Mouse (Mus musculus): ENCODE data around the gene Carns1. TPM values are rescaled to one million over a fixed set of nuclear protein-coding genes. Genes with fewer than 3 reads are reported as not detected.

The Carns1 gene
- total RNA-seq, 2 experiments from 2014 or later: 6.6 to 8.9 TPM

DNA sequence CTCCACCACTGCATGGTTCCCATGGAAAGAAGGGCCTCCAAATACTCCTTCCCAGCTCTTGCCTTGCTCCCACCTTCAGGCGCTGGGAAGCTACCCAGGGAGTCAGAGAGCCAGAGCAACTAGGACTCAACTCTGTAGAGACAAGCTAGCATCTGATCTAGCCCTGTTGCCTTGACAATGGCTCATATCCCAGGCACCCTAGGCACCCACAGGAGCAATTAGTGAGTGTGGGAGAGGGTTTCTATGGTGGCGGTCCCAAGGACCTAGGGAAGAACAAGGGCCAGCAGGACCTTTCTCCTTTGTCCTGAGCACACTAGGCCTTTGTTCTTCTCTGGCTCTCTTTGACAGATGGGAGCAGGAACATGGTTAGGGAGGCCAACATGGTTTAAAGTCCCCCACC lies 8.4 kb upstream of the Carns1 start:
- TF ChIP-seq CTCF (conservative IDR thresholded peaks at IDR 0.05): no peak
- no peak overlapping the region for H3K4me3 ChIP-seq
- H3K27ac ChIP-seq: peak overlapping the region; percentile 86
- no peak for DNase-seq (ENCODE audit: low spot score in 2 of 2)

DNA sequence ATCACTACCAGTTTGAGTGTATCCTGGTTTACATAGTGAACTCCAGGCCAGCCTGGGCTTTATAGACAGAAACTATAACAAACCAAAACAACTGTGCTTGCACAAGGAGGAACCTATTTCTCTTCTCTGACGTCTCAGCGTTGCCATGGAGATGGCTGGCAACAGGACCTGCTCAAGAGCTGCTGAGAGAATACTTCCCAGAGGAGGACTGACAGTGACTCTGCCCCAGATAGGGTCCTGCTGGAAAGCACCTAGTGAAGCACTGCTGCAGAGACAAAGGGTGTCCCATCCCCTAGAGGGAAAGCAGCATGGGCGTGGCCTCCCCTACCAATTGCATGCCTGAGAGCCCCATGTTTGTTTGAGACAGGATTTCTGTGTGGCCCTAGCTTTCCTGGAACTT lies 6.6 kb upstream of the Carns1 start:
- DNase-seq (ENCODE audit: low spot score in 2 of 2): peak; percentile 68 to 77
- H3K27ac ChIP-seq: peak overlapping the region; percentile 86
- no peak for TF ChIP-seq CTCF (conservative IDR thresholded peaks at IDR 0.05)

DNA sequence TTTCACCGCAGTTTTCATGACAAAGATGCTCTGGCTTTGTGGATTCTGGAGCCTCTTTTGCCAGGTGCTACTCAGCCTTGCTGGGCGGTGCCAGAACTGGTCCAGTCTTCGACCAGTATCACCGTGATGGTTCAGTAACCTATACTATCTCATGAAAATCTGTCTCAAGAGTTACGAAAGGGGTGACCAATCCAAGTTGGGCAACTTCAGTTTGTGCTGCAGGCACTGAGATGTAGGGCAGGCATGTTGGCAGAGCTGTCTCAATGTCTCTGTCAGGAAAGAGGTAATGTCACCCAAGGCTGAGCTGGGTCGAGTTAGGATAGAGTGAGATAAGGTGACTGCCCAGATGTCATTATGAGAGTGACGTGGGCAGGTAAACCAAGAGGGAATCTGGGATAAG lies 5.1 kb upstream of the Carns1 start:
- no peak for TF ChIP-seq CTCF (conservative IDR thresholded peaks at IDR 0.05)
- Histone ChIP-seq H3K4me3 (no peak overlapping the region), H3K27ac (no peak overlapping the region)
- no peak for DNase-seq (ENCODE audit: low spot score in 2 of 2)

More for the DNA sequence above, 6.6 kb upstream of the Carns1 start:
- no peak overlapping the region for H3K4me3 ChIP-seq

DNA sequence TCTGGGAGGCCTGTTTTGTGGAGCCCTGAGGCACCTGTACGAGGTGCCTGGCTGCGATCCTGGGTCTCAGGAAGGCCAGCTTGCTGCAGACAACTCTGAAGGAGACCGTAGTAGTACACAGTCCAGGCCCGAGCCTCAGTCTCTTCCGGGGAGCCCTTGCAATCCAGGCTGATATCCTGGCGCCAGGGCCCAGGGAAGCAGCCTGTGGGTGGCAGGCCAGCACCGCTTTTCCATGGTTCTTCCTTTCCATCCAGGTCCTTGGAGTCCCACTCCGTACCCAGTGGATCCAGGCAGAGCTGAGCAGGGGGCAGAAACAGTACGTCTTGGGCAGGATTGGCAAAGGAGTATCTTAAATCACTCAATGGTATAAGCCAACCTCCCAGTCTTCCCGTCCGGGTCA lies 2.4 kb downstream of the Carns1 start:
- H3K27ac ChIP-seq: no peak overlapping the region
- DNase-seq (ENCODE audit: low spot score in 2 of 2): no peak
- TF ChIP-seq CTCF (conservative IDR thresholded peaks at IDR 0.05): peak; percentile 30
- no peak overlapping the region for H3K4me3 ChIP-seq

DNA sequence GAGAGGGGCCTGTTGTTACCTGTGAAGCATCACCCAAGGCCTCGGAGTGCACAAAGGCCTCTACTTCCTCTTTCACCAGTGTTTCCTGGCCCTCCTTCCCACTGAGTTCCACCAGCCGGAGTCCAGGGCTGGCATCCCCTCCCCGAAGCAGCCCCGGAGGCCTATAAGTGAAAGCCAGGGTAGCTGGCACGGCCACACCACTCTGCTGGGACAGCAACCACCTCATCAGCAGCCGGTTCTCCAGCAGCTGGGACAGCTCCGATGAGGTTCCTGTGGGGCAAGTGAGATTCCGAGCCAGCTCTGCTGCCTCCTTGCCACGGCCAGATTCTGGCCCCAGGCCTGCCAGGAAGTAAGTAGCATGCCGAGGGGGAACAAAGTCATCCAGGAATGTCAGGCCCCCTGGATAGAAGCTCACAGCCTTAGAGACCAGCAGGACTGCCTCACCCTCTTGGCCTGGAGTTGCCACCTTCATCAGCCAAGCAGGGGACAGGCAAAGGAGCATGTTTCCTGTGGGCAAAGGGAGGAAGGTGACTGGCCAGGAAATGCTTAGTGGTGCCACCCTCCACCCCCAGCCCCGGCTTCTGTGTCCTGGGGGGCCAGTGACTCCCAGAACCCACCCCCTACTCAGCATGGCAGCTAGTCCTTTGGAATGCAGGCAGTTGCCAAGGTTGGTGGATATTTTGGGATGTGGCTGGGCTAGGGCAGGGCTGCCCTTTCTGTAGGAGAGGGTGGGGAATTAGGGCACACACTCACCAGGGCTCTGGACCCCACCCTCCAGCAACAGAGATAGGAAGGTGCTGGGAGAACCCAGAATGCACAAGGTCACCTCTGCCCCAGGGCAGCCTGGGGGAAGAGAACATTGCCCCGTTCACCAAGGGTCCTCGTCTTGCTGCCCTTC lies 3.6 kb downstream of the Carns1 start:
- H3K27ac ChIP-seq: peak overlapping the region; percentile 43; the same call in 1 of the 2 replicates
- TF ChIP-seq CTCF (conservative IDR thresholded peaks at IDR 0.05): no peak
- DNase-seq (ENCODE audit: low spot score in 2 of 2): no peak
- no peak overlapping the region for H3K4me3 ChIP-seq

DNA sequence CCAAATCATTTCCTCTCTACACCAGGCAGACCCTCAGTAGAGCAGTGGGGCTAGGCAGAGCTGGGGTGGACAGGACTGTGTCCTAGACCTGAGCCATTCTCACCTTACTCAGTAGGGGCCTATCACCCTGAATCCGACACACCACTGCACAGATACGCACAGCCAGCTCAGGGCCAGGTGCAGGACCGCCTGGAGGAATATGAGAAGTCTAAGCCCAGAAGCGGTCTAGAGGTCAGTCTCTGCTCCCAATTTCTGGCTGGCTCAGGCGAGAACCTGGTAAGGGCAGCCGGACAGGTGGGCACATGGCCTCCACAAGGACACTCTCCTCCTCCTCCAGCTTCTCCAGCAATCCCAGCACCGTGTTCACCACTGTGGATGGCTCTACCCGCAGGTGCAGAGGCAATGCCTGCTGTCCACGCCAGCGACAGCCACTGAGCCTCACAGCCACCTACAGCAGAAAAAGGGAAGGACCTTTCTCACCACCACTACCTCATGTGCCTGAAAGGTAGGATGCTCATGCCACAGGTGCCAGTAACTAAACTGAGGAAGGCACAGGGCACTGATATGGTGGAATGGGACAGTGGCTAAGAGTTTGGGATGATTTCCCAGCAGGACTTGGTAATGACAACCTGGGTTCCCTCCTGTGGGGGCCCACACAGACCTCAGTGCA lies 4.4 kb downstream of the Carns1 start:
- H3K4me3 ChIP-seq: no peak overlapping the region
- TF ChIP-seq CTCF (conservative IDR thresholded peaks at IDR 0.05): no peak
- no peak for DNase-seq (ENCODE audit: low spot score in 2 of 2)
- H3K27ac ChIP-seq: no peak overlapping the region; the same call in 1 of the 2 replicates

DNA sequence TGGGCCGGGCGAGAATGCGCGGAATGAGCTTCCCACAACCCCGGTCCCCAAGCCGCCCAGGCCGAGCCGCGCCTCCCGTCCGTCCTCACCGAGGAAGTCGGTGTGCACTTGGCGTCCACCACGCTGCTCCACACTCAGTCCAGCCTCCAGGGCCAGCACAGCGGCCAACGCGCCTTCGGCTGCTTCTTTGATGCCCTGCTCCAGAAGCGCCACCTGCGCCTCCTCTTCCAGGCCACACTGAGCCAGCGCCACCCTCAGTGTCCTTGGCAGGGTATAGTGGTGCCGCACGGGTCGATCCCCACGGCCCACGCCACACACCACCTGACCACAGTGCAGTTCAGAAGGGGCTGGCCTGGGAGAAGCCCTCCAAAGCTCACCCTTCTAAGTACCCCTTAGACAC lies 5.5 kb downstream of the Carns1 start:
- Histone ChIP-seq H3K27ac (peak overlapping the region; percentile 98), H3K4me3 (peak overlapping the region; percentile 58)
- no peak; the same call in 1 of the 2 replicates for TF ChIP-seq CTCF (conservative IDR thresholded peaks at IDR 0.05)
- DNase-seq (ENCODE audit: low spot score in 2 of 2): no peak

DNA sequence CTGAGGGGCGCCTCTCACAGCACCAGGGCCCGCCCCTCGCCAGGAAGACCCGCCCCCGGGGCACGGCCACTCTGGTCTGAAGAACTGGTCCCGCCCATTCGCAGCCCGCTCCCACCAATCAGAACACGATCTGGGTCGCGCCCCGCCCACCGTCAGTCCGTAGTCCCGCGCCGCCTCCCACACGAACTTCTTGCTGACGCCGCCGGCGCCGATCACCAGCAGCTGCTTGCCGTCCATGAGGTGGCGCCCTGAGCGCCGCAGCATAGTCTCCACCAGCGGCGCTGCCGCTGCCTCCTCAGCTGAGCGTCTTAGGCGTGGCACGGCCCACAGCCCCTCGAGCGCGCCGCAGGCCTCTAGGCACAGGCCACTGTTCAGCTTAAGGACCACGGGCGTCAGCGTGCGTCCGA lies 5.9 kb downstream of the Carns1 start:
- DNase-seq (ENCODE audit: low spot score in 2 of 2): peak; percentile 99 to 100
- peak; percentile 89 for TF ChIP-seq CTCF (conservative IDR thresholded peaks at IDR 0.05)
- Histone ChIP-seq H3K27ac (peak overlapping the region; percentile 98), H3K4me3 (peak overlapping the region; percentile 58)

DNA sequence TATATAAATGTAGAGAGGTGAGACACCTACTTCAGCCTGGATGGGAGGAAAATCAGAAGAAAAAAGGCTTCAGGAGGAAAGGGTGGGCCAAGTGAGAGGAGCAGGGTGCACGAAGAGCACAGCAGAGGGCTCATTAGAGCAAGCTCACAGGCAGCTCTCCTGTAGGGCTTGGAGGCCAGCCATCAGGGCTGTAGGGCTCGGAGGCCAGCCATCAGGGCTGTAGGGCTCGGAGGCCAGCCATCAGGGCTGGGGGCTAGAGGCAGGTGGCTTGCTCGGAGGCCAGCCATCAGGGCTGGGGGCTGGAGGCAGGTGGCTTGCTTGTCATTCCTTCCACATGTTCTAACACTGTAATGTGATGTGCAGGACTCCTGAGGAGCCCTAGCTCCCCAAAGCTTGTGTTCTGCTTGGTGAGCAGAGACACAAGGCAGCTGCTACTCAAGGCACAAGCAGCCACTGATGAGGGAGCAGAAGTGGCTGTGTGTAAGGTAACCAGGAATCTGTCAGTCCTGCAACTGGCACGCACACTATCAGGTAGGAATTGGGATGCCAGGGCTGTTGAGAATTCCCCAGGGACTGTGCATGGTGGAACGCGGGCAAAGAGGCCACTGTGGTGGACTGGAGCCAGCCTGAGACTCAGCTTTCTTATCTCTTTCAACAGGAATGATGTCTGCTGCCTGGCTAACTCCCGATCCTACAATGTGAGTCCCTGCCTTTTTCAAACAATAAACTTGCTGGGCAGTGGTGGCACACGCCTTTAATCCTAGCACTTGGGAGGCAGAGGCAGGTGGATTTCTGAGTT lies 8.4 kb downstream of the Carns1 start:
- TF ChIP-seq CTCF (conservative IDR thresholded peaks at IDR 0.05): no peak
- no peak overlapping the region for H3K27ac ChIP-seq
- no peak overlapping the region for H3K4me3 ChIP-seq
- DNase-seq (ENCODE audit: low spot score in 2 of 2): no peak

DNA sequence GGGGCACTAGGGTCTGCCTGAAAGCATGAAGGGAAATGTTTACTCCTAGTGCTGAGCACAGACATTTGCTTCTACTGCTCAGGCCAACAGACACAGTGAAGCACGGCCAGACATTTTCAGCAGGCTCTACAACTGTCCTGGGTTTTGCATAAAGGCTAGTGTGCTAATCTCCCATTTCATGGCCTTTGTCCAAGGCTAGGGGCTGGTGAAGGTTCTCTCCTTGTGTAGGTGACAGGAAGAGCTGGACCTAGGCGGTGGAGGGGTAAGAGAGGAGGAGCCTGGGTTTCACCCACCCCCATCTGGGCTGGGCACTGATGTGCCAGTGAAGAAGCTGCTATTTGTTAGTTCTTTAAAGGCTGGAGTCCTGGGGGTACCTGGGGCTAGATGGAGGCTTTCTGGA lies 10.6 kb downstream of the Carns1 start:
- Histone ChIP-seq H3K27ac (peak overlapping the region; percentile 51; the same call in 1 of the 2 replicates), H3K4me3 (no peak overlapping the region)
- DNase-seq (ENCODE audit: low spot score in 2 of 2): no peak
- no peak for TF ChIP-seq CTCF (conservative IDR thresholded peaks at IDR 0.05)

DNA sequence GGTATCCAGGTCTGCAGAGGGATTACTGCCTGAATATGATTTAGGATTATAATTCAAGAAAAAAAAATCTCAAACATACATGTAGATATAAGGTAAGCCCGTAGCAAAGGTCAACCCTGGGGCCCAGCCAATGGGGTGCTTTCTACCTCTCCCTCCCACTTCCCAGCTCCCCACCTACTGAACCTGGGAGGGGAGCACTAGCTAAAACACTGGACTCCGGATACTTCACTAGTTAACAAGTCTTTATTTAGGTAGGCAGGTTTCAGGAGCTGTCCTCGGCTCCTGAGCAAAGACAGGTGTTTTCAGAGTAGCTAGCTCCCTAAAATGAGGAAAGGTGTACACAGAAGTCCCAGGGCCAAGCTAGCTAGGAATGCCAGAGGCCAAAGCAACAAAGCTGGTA lies 11.2 kb downstream of the Carns1 start:
- no peak for TF ChIP-seq CTCF (conservative IDR thresholded peaks at IDR 0.05)
- Histone ChIP-seq H3K27ac (peak overlapping the region; percentile 88; the same call in 1 of the 2 replicates), H3K4me3 (no peak overlapping the region)
- no peak for DNase-seq (ENCODE audit: low spot score in 2 of 2)

DNA sequence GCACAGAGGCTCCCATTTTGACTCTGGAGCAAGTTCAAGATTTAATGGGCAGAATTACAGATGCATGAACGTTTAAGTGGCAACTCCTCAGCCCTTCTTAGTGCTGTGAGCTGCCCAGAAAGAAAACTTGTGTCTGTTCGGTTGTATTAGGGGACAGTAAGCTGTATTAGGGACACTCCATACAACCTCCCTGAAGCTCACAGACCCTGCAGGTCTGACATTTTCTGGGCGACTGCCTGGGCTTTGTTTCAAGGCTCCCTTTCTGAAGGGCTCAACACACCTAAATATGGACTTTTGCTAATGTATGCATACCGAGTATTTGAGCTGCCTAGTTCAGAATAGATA lies 11.8 kb downstream of the Carns1 start:
- Histone ChIP-seq H3K27ac (peak overlapping the region; percentile 88), H3K4me3 (peak overlapping the region; percentile 96)
- DNase-seq (ENCODE audit: low spot score in 2 of 2): no peak
- TF ChIP-seq CTCF (conservative IDR thresholded peaks at IDR 0.05): no peak

Data from layer of hippocampus, adult 2 months (tissue).